Mouse (Mus musculus): Measurements from ENCODE around the gene Cux1.

The Cux1 gene

GRCm38 (mm10) chr5:136382261-136383005, 184.9 kb downstream of the Cux1 start:
- DNase-seq (ENCODE audit: low read depth, low spot score): no peak

GRCm38 (mm10) chr5:136379405-136379804, 187.9 kb downstream of the Cux1 start:
- DNase-seq (ENCODE audit: low read depth, low spot score): no peak

GRCm38 (mm10) chr5:136377101-136377500, 190.2 kb downstream of the Cux1 start:
- DNase-seq (ENCODE audit: low read depth, low spot score): no peak

GRCm38 (mm10) chr5:136375350-136375749, 191.9 kb downstream of the Cux1 start:
- DNase-seq (ENCODE audit: low read depth, low spot score): no peak

- DNase-seq (ENCODE audit: low read depth, low spot score): no peak
Observed at GRCm38 (mm10) chr5:136372276-136372675, 195.0 kb downstream of the Cux1 start.

GRCm38 (mm10) chr5:136363421-136363820, 203.9 kb downstream of the Cux1 start:
- no peak for DNase-seq (ENCODE audit: low read depth, low spot score)

- DNase-seq (ENCODE audit: low read depth, low spot score): no peak
Observed at GRCm38 (mm10) chr5:136362473-136363230, 204.6 kb downstream of the Cux1 start.

- no peak for DNase-seq (ENCODE audit: low read depth, low spot score)
Observed at GRCm38 (mm10) chr5:136362021-136362420, 205.3 kb downstream of the Cux1 start.

- DNase-seq (ENCODE audit: low read depth, low spot score): no peak
Observed at GRCm38 (mm10) chr5:136357227-136357626, 210.1 kb downstream of the Cux1 start.

- DNase-seq (ENCODE audit: low read depth, low spot score): no peak
Observed at GRCm38 (mm10) chr5:136355583-136356126, 211.6 kb downstream of the Cux1 start.

GRCm38 (mm10) chr5:136354729-136355128, 212.6 kb downstream of the Cux1 start:
- no peak for DNase-seq (ENCODE audit: low read depth, low spot score)

GRCm38 (mm10) chr5:136353114-136353513, 214.2 kb downstream of the Cux1 start:
- DNase-seq (ENCODE audit: low read depth, low spot score): no peak

GRCm38 (mm10) chr5:136343156-136343890, 224.0 kb downstream of the Cux1 start:
- no peak for DNase-seq (ENCODE audit: low read depth, low spot score)

- DNase-seq (ENCODE audit: low read depth, low spot score): no peak
Observed at GRCm38 (mm10) chr5:136336798-136337527, 230.3 kb downstream of the Cux1 start.

- no peak for DNase-seq (ENCODE audit: low read depth, low spot score)
Observed at GRCm38 (mm10) chr5:136335681-136336080, 231.6 kb downstream of the Cux1 start.

GRCm38 (mm10) chr5:136334780-136335179, 232.5 kb downstream of the Cux1 start:
- no peak for DNase-seq (ENCODE audit: low read depth, low spot score)

GRCm38 (mm10) chr5:136334051-136334450, 233.2 kb downstream of the Cux1 start:
- no peak for DNase-seq (ENCODE audit: low read depth, low spot score)

GRCm38 (mm10) chr5:136332786-136333462, 234.4 kb downstream of the Cux1 start:
- DNase-seq (ENCODE audit: low read depth, low spot score): no peak

- no peak for DNase-seq (ENCODE audit: low read depth, low spot score)
Observed at GRCm38 (mm10) chr5:136327736-136328135, 239.6 kb downstream of the Cux1 start.

GRCm38 (mm10) chr5:136326626-136327025, 240.7 kb downstream of the Cux1 start:
- no peak for DNase-seq (ENCODE audit: low read depth, low spot score)

- DNase-seq (ENCODE audit: low read depth, low spot score): no peak
Observed at GRCm38 (mm10) chr5:136324506-136324905, 242.8 kb downstream of the Cux1 start.

Measured in WW6 (cell line).